Mouse (Mus musculus) left cerebral cortex, postnatal 36 days (tissue): ENCODE results near the gene Mmp24. TPM values are rescaled to one million over a fixed set of nuclear protein-coding genes. Genes with fewer than 3 reads are reported as not detected.
A peak's percentile ranks its signal among the peaks of the same experiment; 100 is the strongest.
"Not testable (repeated sequence)": the region's sequence is repeated elsewhere in the genome, so short reads cannot be mapped to it uniquely, and the experiment has no call there.

Source experiments
- DNase-seq, 2 experiments: peaks; one replicate each; pipeline ENCODE4 v3.0.0; 2021 to 2022; ENCODE audit warnings: low spot score in 2 of 2, mixed read lengths in 1 of 2
- intact Hi-C: fragments of 180-260 bp; cut with DNase I; formaldehyde crosslinking; loops from one replicate; pipeline ENCODE4 v1.15.1; 2025
- total RNA-seq, 2 experiments: library from RNA; stranded (reverse); gene quantifications; 2 replicates each; pipeline ENCODE4 v1.2.3; 2021

The Mmp24 gene
- 10 to 100 TPM; 33.8 to 38.0 TPM for total RNA-seq

DNA sequence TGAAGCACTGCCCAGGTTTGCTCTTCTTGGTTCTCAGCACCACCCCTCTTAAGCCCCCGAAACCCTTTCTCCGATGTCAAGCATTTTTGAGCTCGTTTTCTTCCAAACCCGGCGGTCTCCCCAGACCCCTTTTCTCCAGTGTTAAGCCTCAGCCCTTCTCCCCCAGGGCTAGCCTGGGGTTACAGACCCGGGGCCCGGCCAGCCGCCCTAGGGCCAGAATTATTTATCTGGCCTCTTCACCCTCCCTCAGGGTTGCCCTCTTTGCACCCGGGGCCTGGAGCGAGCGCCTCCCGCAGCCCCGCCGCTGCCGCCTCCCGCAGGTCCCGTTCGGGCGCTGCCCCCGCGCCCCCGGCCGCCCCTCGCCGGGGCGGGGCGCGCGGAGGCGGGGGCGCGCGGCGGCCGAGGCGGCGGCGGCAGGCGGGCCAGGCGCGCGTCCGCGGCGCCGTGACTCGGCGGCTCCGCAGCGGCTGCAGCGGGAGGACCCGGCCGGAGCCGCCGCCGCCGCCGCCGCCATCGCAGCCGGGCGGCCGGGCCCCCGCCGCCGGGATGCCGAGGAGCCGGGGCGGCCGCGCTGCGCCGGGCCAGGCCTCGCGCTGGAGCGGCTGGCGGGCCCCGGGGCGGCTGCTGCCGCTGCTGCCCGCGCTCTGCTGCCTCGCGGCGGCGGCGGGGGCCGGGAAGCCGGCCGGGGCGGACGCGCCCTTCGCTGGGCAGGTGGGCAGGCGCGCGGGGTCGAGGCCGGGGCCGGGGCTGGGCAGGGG lies at the start of gene Mmp24:
Gene Mmp24 (plus strand): TSS at position 416 of the 758 bp plus-strand sequence.
- intact Hi-C loops: loop anchor here (5.0 kb wide), 1 partner anchor 37 kb away; no protein-coding TSS in a partner anchor
- no peak for DNase-seq

DNA sequence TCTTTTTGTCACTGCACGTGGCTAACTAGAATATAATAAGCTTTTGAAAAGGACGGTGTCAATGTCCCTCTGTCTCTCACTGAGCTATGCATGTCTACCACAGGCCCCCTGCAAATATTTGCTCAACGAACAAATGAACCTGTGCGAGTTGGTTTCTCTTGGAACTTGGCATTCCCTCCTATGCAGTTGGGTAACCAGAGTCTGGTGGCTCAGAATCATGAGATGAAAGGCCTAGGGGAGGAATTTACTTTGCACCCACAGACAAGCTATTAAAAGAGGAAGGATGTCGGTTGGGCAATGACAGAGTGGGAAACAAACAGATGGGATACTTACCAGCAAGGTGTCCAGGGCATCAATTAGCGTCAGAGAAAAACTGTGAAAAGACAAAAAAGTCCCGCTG lies 48.8 kb upstream of the Mmp24 start:
- intact Hi-C loops: no loop called here

DNA sequence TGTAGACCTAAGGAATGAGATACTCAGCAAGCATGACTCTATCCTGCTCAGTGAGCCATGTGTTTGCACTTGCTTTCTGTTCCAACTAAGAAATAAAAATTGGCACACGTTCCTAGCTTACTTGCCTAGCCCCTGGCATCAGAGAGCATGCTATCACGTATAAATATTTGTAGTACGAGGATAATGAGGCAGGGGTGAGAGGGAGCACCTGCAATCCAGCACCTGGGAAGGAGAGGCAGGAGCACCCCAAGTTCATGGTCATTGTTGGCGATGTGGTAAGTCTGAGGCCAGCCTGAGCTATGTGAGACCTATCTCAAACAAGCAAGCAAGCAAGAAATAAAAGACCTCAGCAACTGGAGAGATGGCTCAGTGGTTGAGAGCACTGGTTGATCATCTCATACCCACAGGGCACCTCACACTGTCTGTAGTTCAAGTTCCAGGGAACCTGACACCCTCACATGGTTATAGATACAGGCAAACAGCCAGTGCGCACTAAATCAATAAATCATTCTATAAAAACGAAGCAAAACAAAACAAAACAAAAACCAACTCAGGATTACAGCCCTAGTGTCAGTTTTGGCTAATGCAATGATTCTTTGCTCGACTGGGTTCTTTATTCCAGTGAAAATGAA lies 47.3 kb upstream of the Mmp24 start:
- no peak for DNase-seq
- intact Hi-C loops: no loop called here

More for the DNA sequence above, 48.8 kb upstream of the Mmp24 start:
- no peak for DNase-seq

DNA sequence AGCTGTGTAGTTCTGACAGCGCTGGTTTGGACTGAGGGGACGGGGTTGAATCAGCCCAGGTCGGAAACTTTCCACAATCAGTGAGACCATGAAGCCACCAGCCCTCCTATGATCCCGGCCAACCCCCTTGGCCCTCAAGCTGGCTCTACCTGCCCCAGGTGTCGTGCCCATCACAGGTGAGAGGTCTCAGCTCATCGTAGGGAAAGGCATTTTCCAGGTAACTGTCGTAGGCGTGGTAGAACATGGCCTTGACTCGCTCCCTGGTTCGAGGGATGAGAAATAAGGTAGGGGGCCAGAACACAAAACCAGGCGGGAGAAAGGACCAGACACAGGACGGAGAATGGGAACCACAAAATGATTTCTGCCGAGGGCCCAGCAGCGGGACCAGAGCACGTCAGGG lies 46.4 kb upstream of the Mmp24 start:
- intact Hi-C loops: no loop called here

DNA sequence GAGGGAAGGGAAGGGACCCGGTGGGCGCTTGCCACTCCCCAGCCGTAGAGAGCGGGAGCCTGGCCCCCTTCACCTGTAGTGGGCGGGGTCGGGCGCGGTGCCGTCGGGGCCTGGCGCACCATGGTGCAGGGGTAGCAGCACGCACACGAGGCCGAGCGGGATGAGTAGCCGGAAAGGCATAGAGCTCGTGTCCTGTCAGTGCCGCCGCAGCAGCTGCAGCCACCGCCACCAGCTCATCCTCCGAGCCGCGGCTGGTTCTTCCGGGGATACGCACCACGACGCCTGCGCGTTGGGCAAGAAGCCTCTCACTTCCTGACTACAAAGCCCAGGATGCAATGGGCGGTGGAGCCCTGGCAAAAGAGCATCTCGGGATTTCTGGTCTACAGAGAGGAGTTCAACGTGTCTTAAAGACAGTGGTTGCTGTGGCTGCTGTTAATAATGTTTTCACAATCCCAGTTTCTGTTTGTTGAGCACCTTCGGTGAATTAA lies 45.9 kb upstream of the Mmp24 start, which contains the start of gene Edem2:
Gene Edem2 (minus strand): TSS at position 318 of the 488 bp plus-strand sequence.
- peak; percentile 89 to 90 for DNase-seq
- intact Hi-C loops: no loop called here

More for the DNA sequence above, 46.4 kb upstream of the Mmp24 start:
- DNase-seq: no peak

DNA sequence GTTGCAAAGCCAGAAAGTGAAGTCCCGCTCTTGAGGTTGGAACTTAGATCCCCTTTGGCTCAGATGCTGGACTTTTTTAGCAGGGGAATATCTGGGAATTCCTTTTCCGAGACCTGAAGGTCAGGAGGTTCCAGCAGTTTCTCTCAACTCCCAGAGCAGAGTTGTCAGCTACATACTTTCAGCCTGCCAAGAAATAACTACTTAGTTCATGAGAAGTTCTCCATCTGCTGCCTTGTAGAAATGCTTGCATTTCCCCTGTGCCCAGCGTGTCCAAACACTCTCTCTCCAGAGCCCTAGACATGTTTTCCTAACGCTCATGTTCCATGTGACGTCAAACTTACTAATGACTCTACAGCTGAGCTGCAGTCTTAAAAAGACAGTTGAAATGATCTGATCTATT lies 40.1 kb upstream of the Mmp24 start:
- intact Hi-C loops: no loop called here
- DNase-seq: no peak

DNA sequence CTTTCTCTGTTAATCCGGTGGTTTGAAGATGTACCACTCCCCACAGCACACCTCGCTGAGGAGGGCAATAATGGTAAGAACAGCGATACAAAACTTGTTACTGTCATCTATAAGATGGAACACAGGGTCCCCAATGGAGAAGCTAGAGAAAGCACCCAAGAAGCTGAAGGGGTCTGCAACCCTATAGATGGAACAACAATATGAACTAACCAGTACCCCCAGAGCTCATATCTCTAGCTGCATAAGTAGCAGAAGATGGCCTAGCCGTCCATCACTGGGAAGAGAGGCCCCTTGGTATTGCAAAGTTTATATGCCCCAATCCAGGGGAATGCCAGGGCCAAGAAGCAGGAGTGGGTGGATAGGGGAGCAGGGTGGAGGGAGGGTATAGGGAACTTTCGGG lies 39.4 kb upstream of the Mmp24 start, which contains the start of gene Gm17581:
Gene Gm17581 (minus strand): TSS at position 101 of the 400 bp plus-strand sequence.
- DNase-seq, intact Hi-C loops: not testable (repeated sequence)

DNA sequence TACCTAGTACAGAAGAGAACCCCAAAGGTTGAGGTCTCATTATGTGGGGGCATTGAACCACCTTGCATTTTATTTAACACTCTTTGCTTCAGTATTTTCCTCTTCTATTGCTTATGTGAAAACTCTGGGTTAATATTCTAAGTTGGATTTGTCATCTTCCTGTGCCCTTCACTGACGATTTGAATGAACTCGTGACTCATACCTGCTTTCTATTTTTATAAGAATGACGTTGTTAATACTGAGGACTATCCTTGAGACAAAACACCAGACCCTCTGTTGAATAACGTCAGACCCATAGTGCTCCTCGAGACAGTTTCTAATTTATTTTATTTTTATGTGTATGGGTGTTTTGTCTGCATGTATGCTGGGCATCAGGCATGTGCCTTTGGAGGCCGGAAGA lies 38.2 kb upstream of the Mmp24 start:
- intact Hi-C loops: no loop called here
- DNase-seq: no peak

DNA sequence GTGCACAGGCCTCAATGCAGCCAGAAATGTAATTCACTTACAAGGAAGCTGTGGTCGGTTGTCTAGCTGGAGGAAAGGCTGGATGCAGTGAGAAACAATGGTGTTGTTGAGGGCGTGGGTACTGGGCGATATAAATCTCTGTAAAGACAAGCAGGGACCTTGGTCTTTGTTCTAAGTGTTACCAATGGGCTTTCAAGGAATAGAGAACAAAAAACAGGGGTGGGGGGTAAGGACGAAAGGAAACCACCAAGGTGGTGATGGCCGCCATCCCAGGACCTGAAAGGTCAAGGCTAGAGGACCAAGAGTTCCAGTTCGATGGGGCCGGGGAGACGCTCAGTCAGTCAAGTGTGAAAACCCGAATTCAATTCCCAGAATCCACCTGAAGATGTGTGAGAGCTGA lies 37.3 kb upstream of the Mmp24 start:
- intact Hi-C loops: no loop called here
- DNase-seq: no peak

DNA sequence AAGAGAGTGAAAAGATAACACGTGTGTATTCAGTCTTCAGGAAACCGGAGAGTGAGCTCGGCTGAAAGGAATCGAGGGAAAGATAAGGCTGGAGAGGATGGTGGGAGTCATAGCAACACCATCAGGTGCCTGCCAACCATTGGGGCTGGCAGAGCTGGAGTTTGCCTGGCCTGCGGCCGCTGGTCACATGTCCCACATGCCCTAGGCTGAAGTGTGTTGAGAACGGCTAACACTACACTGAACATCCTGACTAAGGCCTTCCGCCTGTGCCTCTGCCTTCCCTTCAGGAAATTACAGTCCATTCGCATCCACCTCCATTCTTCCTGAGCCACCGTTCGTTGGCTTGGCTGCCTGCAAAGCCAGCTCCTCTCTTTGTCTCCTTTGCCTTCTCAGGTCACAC lies 32.9 kb upstream of the Mmp24 start:
- intact Hi-C loops: no loop called here
- DNase-seq: no peak

DNA sequence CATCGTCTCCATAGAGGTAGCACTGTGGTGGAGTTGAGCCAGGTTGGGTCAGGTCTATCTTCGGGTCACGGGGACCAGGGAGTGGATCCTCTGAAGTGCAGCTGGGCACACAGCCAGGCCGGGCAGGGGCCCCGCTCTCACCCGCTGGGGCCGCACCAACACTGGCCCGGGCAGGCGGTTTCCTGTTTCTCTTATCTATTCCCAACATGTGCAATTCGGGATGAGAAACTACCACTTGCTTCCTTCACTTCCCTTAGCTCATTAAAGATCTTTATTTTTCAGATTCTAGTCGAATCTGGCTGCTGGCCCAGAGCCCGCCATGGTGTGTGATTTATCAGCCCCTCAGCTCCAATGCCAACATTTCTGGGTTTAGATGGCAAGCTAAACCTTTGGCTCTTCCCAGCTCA lies 32.2 kb upstream of the Mmp24 start:
- intact Hi-C loops: no loop called here
- DNase-seq: no peak

DNA sequence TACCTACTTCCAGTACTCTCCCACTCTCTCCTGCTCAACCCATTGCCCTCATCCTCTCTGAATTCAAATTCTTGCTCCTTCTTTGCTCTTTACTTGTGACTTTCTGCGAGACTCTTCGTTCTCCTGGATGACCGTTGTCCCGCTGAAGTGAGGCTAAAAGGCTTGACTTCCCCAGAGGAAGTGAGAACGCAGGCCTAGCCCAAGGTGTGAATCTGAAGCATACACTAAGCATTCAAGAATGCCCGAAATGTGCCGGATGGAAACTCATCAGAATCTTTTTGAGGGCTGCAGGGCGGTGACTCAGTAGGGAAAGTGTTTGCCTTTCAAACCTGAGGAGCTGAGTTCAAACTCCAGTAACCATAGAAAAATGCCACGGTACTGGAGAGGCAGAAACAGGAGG lies 31.8 kb upstream of the Mmp24 start:
- no peak for DNase-seq
- intact Hi-C loops: no loop called here

DNA sequence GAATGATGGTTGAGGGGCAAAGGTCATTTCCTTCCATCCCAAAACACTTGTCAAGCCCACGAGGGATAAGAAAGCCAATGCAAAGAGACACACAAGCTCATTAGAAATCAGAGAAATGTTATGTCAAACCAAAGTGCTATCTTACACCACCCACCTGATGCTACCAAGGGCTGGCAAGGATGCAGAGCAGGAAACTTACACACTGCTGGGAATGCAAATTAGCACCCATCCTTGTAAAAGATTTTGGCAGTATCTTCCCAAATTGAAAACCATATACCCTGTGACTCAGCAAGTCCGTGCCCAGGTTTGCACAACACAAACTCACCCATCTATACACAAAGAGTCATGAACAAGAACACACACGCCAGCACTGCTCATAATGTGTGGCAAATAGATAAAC lies 29.7 kb upstream of the Mmp24 start:
- DNase-seq: no peak

DNA sequence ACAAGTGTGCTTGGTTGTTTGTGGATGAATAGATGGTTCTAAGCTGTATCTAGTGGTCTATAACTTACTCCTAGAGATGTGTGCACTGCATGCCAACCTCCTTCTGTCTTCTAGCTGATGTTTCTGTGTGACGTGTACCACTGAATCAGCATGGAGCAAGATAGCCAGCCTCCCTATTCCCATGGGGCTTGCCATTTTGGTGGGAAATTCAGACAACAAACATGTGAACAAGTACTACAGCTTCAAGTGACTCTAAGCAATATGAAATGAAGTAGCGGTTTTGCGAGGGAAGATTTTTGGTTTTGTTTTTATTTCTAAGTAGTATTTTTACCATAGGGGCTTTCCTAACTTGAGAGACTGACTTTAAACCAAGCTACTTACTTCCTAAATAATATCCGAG lies 25.7 kb upstream of the Mmp24 start:
- intact Hi-C loops: no loop called here
- no peak for DNase-seq

More for the DNA sequence above, 29.7 kb upstream of the Mmp24 start:
- intact Hi-C loops: no loop called here

DNA sequence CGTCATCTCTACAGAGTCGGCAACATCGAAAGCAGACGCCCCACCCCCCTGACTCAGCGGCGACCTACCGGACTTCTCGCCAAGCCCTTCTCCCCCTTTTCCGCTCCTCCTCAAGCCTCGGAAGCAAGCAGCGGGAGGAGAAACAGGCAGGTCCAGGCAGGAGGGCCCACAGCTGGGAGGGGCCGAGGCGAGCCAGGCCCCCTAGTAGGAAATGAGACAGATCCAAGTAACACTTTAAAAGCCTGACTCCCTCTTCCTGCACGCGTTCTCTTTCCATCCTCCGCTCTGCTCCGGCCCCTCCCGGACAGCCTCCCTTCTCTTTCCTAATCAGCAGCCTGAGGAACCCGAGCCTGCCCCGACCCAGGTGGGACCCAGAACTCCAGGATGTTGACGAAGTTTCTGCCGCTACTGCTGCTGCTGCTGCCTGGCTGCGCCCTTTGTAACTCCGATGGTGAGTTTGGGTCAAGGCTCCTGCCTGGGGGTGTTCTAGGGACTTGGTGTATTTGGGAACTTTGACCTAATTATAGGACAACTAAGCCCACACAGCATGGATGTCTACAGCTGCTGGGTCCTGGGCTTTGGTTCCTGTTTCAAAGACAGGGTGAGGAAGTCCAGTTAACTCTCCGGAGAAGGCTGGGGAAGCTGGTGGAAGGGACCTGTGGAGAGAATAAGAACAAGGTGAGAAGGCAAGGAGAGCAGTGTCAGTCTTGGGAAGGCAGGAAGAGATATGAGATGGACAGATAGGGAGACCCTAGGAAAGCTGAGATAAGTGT lies 23.9 kb upstream of the Mmp24 start, which contains the start of gene Procr:
Gene Procr (plus strand): TSS at position 104 of the 773 bp plus-strand sequence.
- intact Hi-C loops: no loop called here

DNA sequence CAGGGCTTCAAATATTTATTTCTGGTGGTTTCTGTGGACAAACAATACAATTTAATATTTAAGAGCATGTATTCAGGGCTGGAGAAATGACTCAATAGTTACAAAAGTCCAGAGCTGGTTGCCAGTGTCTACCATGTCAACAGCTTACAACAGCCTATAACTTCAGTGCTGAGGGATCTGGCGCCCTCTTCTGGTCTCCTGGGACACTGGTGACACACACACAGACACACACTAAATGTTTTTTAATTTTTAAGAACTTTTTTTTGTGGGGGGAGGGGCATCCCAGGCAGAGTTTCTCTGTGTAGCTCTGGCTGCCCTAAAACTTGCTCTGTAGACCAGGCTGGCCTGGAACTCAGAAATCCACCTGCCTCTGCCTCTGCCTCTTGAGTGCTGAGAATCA lies 19.4 kb upstream of the Mmp24 start:
- no peak for DNase-seq
- intact Hi-C loops: loop anchor here (5.0 kb wide), 1 partner anchor 93 kb away; no protein-coding TSS in a partner anchor

More for the DNA sequence above, 23.9 kb upstream of the Mmp24 start, which contains the start of gene Procr:
- no peak for DNase-seq

DNA sequence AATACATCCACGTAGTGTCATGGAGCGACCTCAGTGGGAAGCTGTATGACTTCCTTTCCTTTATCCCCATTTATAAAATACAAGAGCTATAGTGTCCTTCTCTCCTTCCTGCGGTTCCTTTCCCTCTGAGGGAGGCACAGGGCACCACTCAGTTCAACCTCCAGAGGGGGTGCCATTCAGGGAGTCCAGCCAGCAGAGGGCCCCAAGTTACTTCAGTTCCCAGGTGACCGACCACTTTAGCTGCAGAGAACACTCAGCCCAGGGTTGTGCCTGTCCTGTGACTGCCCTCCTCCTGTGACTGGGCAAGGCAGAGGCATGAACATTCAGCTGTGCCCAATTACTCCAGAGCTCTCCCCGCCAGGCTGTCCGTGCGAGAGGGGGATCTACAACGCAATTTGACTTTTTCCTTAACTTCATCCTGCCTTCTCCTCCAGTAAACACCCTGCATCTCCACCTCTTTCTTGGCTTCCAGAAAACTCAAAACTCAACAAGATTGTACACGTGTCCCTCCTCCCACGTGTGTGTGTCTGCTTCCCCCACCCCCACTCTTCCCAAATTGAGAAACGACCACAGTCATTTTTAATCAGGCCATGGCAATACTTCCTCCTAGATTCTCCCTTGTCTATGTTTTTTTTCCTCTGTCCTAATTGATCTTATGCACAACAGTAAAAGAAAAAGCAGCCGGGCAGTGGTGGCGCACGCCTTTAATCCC lies 18.1 kb upstream of the Mmp24 start:
- intact Hi-C loops: loop anchor here (5.0 kb wide), 1 partner anchor 95 kb away; no protein-coding TSS in a partner anchor
- no peak for DNase-seq

DNA sequence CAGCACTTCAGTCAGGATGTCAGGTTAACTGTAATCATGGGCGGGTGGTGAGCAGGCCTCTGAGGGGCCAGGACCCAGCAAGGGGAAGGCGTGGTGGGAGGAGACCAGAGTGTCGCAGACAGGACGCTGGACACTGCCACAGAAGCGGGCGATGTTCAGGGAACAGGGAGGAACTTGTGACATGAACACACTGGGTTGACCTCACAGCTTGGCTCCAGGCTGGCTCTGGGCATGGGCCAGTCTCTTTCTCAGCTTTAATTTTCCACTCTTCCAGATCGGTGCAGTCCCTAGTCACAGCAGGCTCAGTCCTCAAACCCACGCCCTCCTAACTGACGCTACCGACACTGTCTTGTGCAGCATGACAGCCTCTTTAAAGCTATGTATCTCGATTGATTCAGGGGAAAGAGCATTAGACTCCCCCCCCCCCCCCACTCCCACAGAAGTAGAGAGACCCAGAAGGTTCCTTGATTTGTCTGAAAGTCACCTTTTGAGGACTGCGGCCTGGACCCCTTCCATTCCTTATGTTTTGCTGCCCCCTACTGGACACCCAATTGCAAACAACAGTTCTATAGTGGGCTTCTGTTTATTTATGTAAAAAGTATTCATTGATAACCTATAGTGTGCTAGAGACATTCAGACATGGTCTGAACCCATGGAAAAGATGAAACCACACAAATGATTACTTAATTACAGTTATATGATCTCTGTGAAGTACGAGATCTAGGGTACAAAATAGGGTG lies 10.3 kb upstream of the Mmp24 start:
- peak; percentile 32 to 50 for DNase-seq
- intact Hi-C loops: loop anchor here (5.0 kb wide), 2 partner anchors 68 to 248 kb away; partner anchors contain the start of genes Acss2 and Ggt7
